Mouse (Mus musculus) lung, embryonic 16.5 days (tissue): ENCODE data around the gene Snx1. TPM values are rescaled to one million over a fixed set of nuclear protein-coding genes. Genes with fewer than 3 reads are reported as not detected.

Experiments
- ATAC-seq: fragments of 200-750 bp; cut with Nextera tagmentation; 2 replicates; pipeline ENCODE4 v1.8.0; 2017; ENCODE audit warnings: low read depth, mild to moderate bottlenecking, moderate library complexity
- H3K27ac ChIP-seq: fragments of 300-500 bp; sonication (generic); 2 replicates; pipeline ENCODE4 v1.5.1; 2014; ENCODE audit warnings: mild to moderate bottlenecking, control low read depth, low read length
- H3K27me3 ChIP-seq: fragments of 300-500 bp; sonication (generic); 2 replicates; pipeline ENCODE4 v1.6.1; 2014; ENCODE audit warnings: low read depth, low read length, mixed read lengths; ENCODE audit not compliant: control insufficient read depth, insufficient read depth
- H3K36me3 ChIP-seq: fragments of 300-500 bp; sonication (generic); 2 replicates; pipeline ENCODE4 v1.6.1; 2014; ENCODE audit warnings: low read length; ENCODE audit not compliant: control insufficient read depth, insufficient read depth
- H3K4me1 ChIP-seq: fragments of 300-500 bp; sonication (generic); replicated peaks from 2 replicates; pipeline ENCODE4 v1.6.1; 2014; ENCODE audit warnings: low read length, mixed read lengths; ENCODE audit not compliant: control insufficient read depth, insufficient read depth
- H3K4me2 ChIP-seq: fragments of 300-500 bp; sonication (generic); 2 replicates; pipeline ENCODE4 v1.6.1; 2014; ENCODE audit warnings: low read depth, low read length, control low read depth
- H3K4me3 ChIP-seq: fragments of 300-500 bp; sonication (generic); 2 replicates; pipeline ENCODE4 v1.5.1; 2014; ENCODE audit warnings: mild to moderate bottlenecking, low read length, control low read depth
- H3K9ac ChIP-seq: fragments of 300-500 bp; sonication (generic); 2 replicates; pipeline ENCODE4 v1.6.1; 2014; ENCODE audit warnings: low read length, control low read depth
- H3K9me3 ChIP-seq: fragments of 300-500 bp; sonication (generic); 2 replicates; pipeline ENCODE4 v1.6.1; 2016; ENCODE audit warnings: low read length; ENCODE audit not compliant: control insufficient read depth
- WGBS: fragments of 180-500 bp; shearing (Covaris S2); extraction: QIAGEN DNeasy Blood & Tissue Kit; methylation state at CpG from one replicate; pipeline ENCODE4 v1.1.7; 2014; 5-methylcytosine and 5-hydroxymethylcytosine counted together
- polyA plus RNA-seq: library from polyadenylated mRNA; unstranded; fragments of >200 nt; fragmentation: Nextera tagmentation; extraction: Ambion mirVana; gene quantifications from 2 replicates; pipeline ENCODE4 v1.2.1, GENCODE M21; 2015

Snx1 gene
- polyA plus RNA-seq, 1 experiment from 2014 or later = 123 TPM

DNA sequence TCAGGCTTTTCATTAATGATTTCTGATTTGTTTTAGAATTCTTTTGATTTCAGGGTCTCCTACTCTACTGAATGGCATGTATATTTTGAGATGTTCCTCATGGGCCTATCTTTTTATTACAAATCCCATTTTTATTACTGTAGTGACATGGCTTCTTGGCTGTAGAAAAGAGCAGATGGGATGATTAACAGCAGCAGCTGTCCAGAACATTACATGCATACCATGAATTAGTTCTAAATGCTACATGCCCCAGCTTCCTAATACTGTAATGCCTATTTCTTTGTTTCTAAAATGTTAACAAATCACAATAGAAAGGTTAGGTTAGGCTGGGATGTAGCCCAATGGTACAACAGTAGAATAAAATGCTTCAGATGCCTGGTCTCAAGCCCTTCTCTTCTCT lies 5.0 kb downstream of the Snx1 start:
- Histone ChIP-seq H3K4me2 (no peak overlapping the region), H3K4me1 (peaks cover 18% of the 10 kb centered on the region), H3K9me3 (no peaks in the 10 kb centered on the region), H3K9ac (no peak overlapping the region), H3K27ac (no peak overlapping the region), H3K27me3 (no peaks in the 10 kb centered on the region), H3K4me3 (no peak overlapping the region), H3K36me3 (no peaks in the 10 kb centered on the region)
- ATAC-seq = no peak

DNA sequence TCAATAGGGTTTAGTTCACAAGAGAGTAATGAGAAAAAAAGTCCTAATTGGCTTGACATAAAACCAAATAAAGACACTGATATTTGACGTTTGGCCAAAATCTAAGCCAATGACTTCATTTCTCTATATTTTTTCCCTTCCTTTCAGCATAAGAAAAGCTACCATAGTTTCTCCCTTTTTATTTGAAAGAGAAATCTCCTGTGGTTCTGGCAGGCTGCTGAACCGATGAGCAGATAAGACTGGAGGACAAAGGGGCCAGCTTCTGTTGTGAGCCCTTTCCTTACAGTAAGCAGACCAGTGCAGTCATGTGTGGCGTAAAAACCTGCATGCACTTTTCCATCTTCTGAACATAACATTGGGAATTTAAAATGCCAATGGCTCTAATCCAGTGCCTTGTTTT lies 5.4 kb downstream of the Snx1 start:
- H3K27me3 ChIP-seq = no peaks in the 10 kb centered on the region
- H3K9ac ChIP-seq = no peak overlapping the region
- no peak for ATAC-seq
- H3K9me3 ChIP-seq = no peaks in the 10 kb centered on the region
- H3K4me3 ChIP-seq = no peak overlapping the region
- H3K27ac ChIP-seq = no peak overlapping the region
- no peaks in the 10 kb centered on the region for H3K36me3 ChIP-seq
- WGBS = 78% methylated on average over 3 of the region's 3 CpGs
- peaks cover 16% of the 10 kb centered on the region for H3K4me1 ChIP-seq
- H3K4me2 ChIP-seq = no peak overlapping the region

DNA sequence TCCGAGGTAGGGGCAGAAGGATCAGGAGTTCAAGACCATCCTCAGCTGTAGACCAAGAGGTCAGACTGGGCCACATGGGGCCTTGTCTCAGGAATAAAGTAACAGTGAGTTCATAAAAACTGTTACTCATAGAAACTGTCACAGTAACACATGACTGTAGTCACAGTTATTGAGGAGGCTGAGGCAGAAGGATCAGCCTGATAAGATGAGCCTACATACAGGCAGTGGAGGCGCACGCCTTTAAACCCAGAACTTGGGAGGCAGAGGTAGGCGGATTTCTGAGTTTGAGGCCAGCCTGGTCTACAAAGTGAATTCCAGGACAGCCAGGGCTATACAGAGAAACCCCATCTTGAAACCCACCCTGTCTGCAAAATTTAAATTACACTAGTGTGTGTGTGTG lies 6.3 kb downstream of the Snx1 start:
- Histone ChIP-seq H3K4me3 (no peak overlapping the region), H3K27ac (no peak overlapping the region), H3K4me2 (no peak overlapping the region), H3K27me3 (no peaks in the 10 kb centered on the region), H3K4me1 (peaks cover 11% of the 10 kb centered on the region), H3K9me3 (no peaks in the 10 kb centered on the region), H3K36me3 (0 out of 2 replicates have a peak, but pooled peaks cover 3% of the 10 kb centered on the region), H3K9ac (no peak overlapping the region)
- WGBS = 90% methylated on average over 4 of the region's 4 CpGs
- no peak for ATAC-seq

DNA sequence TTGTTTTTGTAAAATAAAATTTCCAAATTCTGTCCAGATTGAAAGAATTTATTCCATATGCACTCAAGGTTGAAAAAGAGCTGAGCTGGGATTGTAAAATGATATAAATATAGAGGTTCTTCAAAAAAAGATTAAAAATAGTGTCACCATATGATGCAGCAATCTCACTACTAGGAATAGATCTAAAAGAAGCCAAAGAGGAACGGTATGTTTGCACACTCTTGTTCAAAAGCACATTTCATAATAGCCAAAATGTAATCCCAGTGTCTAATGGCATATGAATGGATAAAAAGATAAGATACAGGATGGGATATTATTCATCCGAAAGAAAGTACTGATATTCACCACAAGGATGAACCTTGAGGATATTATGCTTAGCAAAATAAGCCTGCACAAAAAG lies 6.9 kb downstream of the Snx1 start:
- no peak overlapping the region for H3K27ac ChIP-seq
- 90% methylated on average over 2 of the region's 2 CpGs for WGBS
- ATAC-seq = no peak

DNA sequence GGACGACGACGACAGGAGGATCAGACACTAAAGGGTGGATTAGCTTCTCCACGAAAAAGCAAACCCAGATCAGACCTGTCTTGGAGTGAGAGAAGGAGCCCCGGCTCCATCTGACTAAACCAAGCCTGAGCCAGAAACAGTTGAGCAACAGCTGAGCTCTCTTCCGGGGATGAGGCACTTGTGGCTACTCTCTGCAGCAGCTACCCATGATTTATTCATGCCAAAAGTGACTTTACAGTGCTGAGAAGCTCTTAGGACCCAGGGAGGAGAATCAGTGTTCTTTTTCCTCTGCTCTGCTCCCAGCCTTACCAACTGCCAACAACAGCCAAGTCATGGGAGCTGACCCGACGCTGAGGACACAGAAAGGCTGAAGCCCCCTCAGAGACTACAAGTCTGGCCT lies 9.5 kb downstream of the Snx1 start:
- Histone ChIP-seq H3K4me3 (no peak overlapping the region), H3K4me1 (no peaks in the 10 kb centered on the region), H3K36me3 (0 out of 2 replicates have a peak, but pooled peaks cover 3% of the 10 kb centered on the region), H3K9ac (no peak overlapping the region), H3K9me3 (no peaks in the 10 kb centered on the region), H3K27ac (no peak overlapping the region), H3K4me2 (no peak overlapping the region), H3K27me3 (no peaks in the 10 kb centered on the region)
- no peak for ATAC-seq
- 54% methylated on average over 8 of the region's 8 CpGs for WGBS

More for the DNA sequence above, 6.9 kb downstream of the Snx1 start:
- H3K4me2 ChIP-seq = no peak overlapping the region
- no peak overlapping the region for H3K4me3 ChIP-seq
- peaks cover 8% of the 10 kb centered on the region; the same call in 1 of the 2 replicates for H3K4me1 ChIP-seq
- H3K9ac ChIP-seq = no peak overlapping the region
- 0 out of 2 replicates have a peak, but pooled peaks cover 3% of the 10 kb centered on the region for H3K36me3 ChIP-seq
- no peaks in the 10 kb centered on the region for H3K9me3 ChIP-seq
- H3K27me3 ChIP-seq = no peaks in the 10 kb centered on the region

DNA sequence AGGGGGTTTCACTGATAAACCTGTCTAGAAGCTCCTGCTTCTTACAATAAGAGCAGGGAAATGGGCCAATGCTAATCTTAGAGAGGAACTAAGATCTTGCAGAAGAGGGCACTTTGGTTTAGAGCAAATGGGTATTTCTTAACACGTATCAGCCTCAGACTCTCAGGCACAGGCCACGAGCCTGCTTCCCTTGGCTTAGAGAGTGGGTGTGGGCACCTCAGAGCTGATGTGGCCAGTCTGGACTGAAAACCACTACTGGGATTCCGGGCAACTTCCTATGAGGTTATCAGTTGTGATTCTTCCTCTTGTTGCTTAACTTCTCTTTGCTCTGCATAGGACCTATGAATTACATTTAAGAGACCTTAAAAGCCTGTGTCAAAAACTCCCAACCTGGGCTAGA lies 12.0 kb downstream of the Snx1 start:
- ATAC-seq = no peak
- Histone ChIP-seq H3K36me3 (0 out of 2 replicates have a peak, but pooled peaks cover 3% of the 10 kb centered on the region), H3K9ac (no peak overlapping the region), H3K4me2 (no peak overlapping the region), H3K4me3 (no peak overlapping the region), H3K9me3 (no peaks in the 10 kb centered on the region), H3K27ac (no peak overlapping the region), H3K4me1 (no peaks in the 10 kb centered on the region), H3K27me3 (no peaks in the 10 kb centered on the region)
- 89% methylated on average over 3 of the region's 3 CpGs for whole genome bisulfite sequencing

DNA sequence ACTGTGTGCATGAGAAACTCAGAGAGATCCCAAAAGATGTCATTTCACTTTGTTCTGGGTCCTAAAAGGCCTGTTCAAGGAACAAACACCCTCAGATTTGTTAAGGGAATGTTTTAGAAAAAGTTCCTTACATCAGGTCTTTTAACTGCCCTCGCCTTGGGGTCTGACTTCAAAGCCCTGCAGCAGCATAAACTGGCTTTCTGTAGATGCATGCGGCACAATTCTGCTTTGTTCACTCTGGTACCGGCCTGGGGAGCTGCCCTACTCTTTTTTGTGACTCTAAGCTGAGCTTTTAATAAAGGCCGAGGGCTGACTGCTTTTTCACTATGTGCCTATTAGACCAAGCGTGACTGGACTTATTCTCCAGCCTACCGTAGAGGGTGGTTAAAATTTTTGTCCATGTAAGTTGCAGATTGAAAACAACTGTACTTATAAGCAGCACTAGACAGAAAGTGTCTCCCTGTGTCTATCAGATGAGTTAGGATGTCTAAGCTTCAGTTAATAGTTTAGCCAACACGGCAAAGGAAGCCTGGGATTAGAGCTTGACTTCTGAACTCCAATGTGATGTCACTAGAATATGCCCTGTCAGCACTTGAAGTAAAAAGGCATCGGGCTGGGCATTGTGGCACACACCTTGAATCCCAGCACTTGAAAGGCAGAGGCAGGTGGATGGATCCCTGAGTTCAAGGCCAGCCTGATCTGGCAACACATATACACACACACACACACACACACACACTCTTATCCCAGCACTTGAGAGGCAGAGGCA lies 15.6 kb downstream of the Snx1 start:
- H3K27me3 ChIP-seq = no peaks in the 10 kb centered on the region
- no peak for ATAC-seq
- H3K4me3 ChIP-seq = no peak overlapping the region
- H3K4me1 ChIP-seq = no peaks in the 10 kb centered on the region
- H3K4me2 ChIP-seq = no peak overlapping the region
- WGBS = 84% methylated on average over 8 of the region's 8 CpGs
- H3K36me3 ChIP-seq = peaks cover 14% of the 10 kb centered on the region
- no peak overlapping the region for H3K9ac ChIP-seq
- H3K9me3 ChIP-seq = no peaks in the 10 kb centered on the region
- H3K27ac ChIP-seq = no peak overlapping the region

DNA sequence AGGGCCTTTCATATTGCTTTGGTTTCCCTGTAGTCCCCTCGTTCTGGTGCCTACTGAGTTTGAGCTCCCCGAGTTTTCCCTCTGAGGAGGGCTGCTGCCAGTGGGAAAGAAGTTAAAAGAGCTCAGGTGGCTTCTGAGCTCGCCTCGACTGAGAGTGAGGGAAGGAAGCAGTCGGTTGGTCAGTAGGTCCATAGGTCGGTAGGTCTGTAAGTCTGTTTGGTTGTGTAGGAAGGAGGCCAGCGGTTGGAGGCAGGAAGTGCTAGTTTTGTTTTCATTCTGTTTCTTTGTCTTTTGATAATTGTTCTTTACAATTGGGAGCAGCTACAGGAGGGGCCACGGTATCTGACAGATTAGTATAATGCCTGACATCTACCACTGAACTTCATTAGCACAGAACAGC lies 16.3 kb downstream of the Snx1 start:
- Histone ChIP-seq H3K4me2 (no peak overlapping the region), H3K27ac (no peak overlapping the region), H3K9ac (no peak overlapping the region), H3K4me3 (no peak overlapping the region), H3K36me3 (peaks cover 14% of the 10 kb centered on the region), H3K4me1 (no peaks in the 10 kb centered on the region), H3K9me3 (no peaks in the 10 kb centered on the region), H3K27me3 (no peaks in the 10 kb centered on the region)
- no peak for ATAC-seq
- WGBS = 69% methylated on average over 8 of the region's 8 CpGs

DNA sequence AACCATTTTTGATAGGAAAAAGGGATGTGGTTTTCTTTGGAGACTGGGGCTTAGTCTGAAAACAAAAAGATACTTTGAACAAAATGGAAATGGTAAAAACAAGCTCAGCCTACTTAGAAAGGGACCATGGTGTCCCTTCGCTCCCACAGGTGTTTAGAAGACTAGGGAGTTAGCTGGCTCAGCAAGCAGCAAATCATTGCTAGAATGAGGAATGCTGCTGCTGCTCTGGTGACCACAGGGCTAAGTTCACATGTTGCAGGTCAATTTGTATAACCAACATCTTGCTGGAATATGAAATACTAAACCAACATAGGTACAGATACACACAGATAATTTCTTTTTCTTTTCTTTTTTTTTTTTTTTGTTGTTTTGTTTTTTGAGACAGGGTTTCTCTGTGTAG lies 16.8 kb downstream of the Snx1 start:
- H3K4me2 ChIP-seq = no peak overlapping the region
- H3K9ac ChIP-seq = no peak overlapping the region
- no peak for ATAC-seq
- no peaks in the 10 kb centered on the region for H3K9me3 ChIP-seq
- no peaks in the 10 kb centered on the region for H3K27me3 ChIP-seq
- H3K36me3 ChIP-seq = peaks cover 20% of the 10 kb centered on the region
- no peak overlapping the region for H3K4me3 ChIP-seq
- no peak overlapping the region for H3K27ac ChIP-seq
- no peaks in the 10 kb centered on the region for H3K4me1 ChIP-seq
- 88% methylated on average over 1 of the region's 1 CpGs for WGBS
